Mouse (Mus musculus) brain, adult 2 months (tissue): ENCODE measurements at regions not wholly inside any gene's neighbourhood (a gene's known extent, or its start where the extent isn't known, plus 50 kb on each side); places are given as distances from the start of the nearest gene placed in this dataset.
"Not testable (repeated sequence)": the region's sequence is repeated elsewhere in the genome, so short reads cannot be mapped to it uniquely, and the experiment has no call there.

Experiments
- DNase-seq: peaks from one replicate; pipeline ENCODE4 v3.0.0; 2011; ENCODE audit warnings: low read depth, low spot score

DNA sequence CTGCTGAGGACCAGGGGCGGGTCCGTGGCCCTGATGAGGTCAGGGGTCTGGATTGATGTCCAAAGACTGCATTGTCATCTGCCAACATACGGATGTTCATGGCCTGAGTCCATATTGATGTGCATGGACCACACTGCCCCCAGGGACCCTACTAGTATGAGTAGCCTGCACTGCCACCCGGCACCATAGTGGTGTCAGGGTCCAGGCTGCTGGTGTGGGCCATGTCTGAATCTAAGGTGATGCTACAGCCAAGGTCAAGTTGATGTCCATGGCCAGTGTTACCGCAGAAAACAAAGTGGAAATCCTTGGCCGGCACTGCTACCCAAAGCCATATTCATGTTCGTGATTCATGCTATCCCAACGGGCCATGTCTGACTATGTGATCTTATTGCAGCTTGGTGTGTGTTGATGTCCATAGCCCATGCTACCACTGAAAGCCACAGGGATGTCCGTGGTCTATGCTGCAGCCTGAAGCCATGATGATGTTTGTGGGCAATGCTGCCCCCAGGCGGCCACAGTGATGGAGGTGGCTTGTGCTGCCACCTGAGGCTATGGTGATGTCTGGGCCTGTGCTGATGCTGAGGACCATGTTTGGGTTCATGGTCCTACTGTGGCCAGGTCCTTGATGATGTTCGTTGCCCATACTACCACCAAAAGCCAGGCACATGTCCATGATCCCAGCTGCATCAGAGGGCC, 130.5 kb downstream of the Iqub start:
- DNase-seq = peak; percentile 26

DNA sequence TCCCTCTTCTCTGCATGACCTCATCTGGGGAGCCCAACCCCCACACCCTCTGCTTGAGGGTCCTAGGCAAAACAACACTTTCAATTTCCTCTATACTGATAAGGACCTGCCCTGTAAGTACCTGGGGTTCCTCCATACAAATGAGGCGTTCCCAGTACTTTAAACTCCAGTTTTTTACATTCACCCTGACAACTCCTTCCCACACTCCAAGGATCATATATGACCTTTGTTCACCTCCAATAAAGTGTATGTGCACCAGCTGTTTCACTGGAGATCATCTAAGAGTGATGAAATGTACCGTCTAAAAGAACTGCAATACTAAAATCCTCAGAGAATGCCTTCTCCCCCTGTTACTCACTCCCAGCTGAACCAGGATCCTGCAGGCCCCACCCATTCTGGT, 135.0 kb downstream of the Iqub start:
- no peak for DNase-seq

DNA sequence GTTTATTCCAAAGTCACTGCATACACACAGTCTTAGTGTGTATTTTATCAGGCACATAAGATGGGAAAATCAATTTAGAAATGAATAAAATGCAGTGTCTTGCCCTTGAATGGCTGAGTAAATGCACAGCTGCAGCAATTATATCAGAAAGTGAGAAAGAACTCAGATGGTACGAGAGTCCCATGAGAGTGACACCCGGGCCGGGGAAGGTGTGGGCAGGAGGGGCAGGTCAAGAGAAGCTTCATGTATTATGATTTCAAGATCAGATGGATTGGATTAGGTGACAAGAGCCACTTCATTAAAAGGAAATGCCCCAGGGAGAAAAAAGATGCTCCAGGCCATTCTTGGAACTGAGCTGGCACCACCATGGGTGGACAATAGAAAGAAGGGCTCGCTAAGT, 138.1 kb downstream of the Iqub start:
- DNase-seq = no peak

DNA sequence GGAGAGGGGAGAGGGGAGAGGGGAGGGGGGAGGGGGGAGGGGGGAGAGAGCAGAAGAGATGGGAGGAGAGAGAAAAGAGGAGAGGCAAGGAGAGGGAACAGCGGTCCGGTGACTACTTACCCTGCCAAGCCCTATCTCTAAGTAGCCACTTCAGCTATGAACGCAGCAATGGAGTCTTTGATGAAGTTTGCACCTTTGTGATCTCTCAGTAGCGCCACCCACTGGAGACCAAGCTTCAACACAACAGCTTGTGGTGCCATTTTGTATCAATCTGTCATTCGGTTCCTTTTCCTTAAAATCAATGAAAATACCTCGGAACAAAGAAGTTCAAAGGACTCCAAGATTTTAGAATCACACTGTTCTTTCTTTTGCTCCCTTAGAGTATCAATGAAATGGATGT, 141.7 kb downstream of the Iqub start:
- no peak for DNase-seq

DNA sequence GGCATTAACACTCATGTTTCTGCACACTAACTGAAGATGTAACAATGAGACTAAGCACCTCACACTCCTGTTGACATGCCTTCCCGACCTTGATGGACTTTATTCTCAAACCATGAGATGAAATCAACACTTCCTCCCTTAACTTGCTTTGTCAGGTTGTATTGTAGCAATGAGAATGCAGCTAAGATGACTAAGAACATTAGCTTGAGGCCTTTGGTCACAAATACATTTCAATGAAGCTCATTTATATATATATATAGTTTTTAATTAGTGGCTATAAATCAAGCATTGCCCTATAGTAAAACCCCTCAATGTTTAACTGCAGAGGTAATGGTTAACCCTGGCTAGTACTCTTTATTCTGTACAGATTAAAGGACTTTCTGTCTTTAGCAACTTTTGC, 143.2 kb downstream of the Iqub start:
- DNase-seq = no peak

DNA sequence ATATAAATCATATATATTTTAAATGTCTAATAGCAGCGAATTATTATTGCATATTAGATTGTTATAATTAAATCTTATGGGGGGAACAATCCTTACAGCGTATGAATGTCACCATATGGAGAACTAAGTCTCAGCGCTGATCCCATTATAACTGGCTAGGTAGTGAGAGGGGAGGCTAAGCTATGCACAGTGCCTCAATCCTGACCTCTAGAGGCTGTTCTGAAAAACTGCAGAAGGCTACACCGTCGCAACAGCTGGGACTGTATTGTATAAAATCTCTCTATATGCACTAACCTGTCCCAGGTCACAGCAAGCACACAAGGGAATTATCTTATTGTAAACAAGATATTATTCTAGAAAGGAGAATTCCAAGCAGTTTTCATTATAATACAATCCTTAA, 164.0 kb downstream of the Iqub start:
- peak; percentile 89 for DNase-seq

DNA sequence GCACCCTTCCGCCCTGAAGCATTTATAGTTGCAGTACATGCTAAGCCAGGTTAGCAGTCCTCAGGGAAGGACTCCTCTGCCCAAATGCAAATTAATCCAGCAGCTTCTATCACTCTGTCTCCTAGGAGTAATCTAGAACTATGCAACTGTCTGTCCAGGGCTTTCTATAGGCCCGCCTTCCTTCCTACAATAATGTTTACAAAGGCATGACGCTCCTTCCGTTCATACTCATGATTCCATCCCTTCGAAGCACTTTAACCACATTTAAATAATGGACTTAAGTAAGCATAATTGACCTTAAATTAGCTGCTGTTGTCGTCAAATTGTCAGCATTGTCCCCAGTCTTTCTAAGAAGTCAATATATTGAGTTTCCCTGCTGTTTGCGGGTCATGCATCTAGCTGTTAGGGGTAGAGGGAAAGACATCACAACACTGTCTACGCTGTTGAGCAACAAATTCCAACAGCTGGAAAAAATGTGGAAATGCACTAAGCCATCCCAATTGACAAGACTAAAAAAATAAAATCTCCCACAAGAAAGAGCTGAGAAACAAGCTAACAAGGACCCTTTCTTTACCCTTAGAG, 166.3 kb downstream of the Iqub start:
- no peak for DNase-seq

DNA sequence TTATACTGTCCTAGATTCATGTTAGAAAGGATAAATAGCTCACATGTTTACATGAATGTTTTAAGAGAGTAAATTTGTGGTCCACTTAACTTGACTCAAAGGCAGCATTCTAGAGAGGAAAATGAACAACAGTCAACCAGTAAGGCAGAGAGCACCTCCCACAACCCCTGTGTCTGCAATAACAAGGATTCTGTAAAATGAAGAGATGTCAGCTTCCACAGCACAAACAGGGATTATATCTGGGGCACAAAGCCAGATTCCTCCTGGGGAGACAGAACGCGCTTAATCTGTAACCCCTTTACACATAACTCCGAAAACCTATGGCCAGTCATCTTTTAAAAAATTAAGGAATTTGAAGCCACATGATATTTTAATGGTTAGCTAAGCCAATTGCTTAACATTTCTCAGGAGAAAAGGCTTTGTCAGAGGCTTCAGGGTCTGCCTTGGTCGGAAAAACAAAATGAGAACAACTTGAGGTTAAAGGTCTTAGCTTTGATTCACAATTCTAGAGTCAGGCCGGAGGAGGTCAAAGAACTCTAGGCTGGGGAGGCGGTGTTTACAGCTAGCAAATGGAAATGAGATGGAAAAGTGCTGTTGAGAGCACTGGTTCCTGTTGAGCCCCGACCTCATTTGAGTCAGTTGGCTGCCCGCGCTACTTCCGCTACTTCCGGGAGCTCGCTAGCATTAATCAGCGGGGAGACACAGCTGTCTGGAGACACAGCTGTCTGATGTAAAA, 167.0 kb downstream of the Iqub start:
- peak; percentile 17 for DNase-seq

DNA sequence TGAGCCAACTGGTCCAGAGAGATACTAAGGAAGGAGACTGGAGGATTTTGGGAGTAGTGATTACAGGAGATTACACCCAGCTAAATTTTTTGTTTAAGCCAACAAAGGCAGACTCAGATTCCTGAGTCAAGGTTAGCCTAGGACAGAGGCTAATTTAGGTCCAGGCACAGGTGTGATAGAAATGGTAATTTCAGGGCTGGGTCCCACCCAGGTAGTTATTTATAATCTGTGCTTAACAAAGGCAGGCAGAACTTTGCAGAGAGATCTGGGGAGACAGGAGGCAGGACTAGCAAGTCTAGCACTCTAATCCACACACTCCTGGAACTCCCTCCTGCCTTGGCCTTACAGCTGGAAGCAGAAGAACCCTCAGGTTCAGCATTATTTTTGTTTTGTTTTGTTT, 172.4 kb downstream of the Iqub start:
- no peak for DNase-seq

DNA sequence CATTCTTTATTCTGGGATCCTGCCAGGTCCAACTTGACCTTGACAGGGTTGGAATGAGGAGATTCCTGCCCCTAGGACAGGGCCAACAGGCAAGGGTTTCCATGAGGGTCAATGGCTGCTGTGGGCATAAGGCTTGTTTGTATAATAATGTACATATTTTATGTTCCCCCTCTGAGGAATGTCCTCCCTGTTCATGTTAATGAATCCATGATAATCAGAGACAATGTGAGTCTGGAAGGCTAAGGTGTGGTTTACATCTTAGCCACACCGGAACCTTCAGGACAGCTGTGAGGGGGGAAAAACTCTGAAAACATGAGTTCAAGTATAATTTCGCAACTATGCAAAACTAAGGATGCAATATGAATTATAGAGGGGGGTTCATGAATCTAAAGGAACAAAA, 172.8 kb downstream of the Iqub start:
- no peak for DNase-seq

DNA sequence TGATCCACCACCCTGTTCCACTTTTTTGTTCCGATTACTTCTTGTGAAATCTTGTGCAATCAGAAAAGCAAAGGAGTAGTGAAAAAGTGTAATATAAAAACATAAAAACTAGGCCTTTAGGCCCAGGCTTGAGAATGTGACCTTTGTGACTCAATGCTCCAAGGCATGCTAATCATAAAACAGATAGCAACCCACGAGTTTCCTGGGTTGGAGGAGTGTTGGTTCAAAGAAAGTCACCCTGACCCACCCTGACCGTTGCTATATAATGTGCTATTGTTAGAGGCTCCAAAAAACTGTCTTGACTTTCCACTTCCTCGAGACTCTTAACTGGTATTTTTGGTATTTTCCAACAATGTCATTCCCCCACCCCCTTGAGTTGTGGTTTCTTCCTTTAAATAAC, 172.2 kb upstream of the Slc13a1 start:
- not testable (repeated sequence) for DNase-seq

DNA sequence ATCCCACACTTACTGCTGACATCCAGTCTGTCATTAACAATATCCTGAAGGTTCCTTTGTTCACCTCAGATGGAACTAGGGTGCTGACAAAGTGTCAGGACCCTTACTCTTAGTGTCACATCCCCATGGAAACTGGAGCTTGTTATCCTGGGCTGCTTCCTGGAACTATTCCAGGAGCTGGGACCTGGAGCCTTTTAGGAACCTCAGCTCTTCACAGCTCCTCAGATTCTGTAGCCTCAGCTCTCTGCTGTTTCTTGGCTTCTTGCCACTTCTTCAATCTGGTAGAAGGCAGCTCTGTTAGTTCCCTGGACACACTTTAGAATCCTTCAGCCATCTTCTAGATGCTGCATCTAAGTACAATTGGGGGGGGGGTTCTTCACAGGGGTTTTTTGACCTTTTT, 157.3 kb upstream of the Slc13a1 start:
- DNase-seq = peak; percentile 90

DNA sequence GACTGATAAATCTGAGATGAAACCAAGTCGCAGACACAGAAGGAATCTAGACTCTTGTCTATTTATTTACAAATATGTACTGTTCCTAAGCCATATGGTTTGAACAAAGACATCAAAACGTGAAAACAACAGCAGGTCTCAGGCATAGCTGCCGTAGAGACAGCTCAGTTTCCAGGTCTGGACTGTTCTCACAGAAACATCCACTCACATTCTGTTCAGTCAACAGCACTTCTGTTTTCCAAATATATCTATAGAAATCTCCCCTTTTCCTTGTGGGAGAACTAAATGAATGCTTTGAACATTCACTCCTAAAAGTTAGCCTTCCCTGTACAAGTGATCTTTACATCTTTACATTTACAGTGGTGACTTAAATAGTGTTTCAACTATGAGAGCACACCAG, 156.8 kb upstream of the Slc13a1 start:
- peak; percentile 77 for DNase-seq

DNA sequence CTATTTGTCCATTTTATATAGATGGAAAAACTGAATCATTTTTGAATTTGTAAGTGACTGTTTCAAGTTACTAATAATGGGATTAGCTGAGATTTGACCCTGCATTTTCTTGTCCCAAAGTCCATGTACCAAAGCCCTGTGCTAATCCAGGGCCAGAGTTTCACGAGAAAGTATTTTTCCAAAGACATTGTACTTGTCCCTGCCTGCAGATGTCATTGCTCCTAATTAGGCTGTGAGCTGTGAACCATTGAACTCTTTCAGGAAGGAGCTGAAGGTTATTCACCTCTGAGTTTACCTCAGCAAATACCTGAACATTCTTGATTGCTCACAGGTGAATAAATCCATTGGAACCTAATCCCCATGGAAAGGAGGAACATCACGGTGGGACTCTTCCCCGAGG, 154.5 kb upstream of the Slc13a1 start:
- no peak for DNase-seq

DNA sequence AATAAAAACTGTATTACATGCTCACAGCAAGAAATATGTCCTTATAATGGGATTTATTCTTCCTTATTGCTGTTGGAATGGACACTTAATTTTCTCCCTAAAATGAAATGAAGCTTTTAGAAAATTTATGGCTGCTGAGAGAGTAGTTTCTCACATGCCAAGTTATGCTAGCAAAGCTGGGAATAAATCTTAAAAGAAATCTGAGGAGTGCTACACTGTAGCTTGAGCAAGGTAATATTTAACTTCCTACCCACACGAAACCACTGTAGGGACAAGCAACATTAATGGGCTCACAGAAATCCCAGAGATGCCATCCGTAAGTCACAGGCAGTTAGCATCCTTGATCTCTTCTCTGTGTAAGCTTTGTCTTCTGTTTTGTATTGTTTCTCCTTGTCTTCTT, 151.0 kb upstream of the Slc13a1 start:
- no peak for DNase-seq

DNA sequence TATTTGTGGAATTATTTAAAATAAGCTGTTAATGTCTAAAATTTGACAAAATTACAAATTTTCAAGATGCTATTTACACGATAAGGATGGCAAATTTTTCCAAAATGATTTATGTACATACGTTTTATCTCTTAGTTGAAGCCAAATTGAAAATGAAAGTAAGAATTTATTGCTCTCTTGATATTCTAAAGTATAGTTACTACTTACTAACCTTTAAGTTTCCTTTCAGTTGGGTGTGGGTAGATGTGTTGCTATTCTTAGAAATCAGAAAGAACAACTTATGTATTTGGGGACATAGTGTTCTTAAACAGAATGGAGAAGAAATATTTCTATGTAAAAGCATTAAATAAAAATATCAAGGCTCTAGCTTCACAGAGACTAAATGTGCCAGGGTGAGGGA, 142.8 kb upstream of the Slc13a1 start:
- DNase-seq = peak; percentile 12

DNA sequence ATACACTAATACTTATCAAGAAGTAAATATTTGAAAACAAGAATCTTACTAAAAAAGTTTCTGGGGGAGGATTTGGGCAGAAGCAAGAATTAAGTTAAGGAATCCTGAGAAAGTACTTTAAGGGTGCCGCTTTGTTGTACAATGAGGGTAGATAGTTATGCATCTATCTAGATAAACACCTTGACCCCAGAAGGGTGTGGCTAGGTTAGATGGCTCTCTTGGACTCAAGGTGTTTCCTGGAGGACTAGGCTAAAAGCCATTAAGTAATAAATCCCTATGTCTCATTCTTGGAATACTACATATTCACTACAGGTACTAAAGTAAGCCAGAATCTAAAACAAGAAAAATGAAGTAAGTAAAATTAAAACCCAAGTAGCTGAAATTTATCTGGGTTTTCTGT, 141.9 kb upstream of the Slc13a1 start:
- DNase-seq = no peak

DNA sequence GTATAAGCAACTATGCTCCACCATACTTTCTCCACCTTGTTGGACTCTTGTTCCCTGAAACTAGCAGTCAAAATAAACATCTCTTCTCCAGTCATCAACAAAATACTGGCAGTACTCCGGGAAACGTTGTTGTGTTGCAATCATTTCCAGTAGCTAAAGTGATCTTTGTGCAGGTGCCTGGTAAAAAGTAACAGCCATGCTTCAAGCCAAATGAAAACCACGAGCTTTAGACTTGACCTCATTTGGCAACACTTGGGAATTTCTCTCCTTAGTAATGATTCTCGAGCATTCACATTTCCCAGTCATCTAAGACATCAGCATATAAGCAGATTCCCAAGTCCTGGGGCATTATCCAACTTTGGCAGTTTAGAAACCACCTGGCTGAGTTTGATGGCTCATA, 133.8 kb upstream of the Slc13a1 start:
- DNase-seq = no peak

DNA sequence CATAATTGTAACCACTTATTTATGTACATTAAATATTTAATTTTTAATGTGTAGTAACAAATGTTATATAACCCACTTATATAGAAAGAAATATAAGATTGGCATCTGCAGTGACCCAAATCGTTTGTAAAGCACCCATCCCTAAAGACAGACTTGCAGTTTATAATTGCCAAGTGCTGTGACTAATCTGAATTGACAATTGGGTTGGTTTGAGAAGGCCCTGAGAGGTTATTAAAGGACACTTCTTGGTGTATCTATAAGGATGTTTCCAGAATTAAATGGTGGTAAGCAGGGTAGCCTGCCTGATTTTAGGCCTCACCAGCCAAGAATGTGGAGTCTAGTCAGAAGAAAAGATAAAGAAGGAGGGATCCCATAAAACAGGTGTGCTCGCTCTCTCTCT, 133.3 kb upstream of the Slc13a1 start:
- no peak for DNase-seq

DNA sequence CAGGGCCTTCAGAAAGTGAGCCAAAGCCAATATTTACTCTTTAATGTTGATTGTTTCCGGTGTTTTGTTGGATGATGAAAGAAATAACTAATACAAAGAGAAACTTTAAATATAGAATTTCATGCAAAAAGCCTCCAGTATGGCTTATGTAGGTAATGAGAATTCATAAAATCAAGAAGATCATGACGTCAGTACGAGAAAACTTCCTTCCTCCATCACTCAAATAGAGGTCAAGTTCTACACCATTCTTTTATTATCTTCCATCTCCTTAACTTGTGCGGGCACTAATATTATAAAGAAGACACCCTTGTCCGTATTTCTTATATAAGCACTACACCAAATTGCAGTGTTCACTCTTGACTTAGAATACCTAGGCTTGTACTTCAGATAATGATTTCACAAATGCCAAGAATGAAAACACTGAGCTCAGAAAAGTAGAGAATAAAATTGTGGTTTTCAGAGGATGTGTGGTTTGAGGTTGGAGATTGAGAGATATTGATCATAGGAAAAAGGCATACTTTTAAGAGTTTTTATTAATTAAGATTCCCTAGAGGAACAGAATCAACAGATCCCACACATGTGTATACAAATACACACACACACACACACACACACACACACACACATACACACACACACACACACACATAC, 130.8 kb upstream of the Slc13a1 start:
- no peak for DNase-seq

DNA sequence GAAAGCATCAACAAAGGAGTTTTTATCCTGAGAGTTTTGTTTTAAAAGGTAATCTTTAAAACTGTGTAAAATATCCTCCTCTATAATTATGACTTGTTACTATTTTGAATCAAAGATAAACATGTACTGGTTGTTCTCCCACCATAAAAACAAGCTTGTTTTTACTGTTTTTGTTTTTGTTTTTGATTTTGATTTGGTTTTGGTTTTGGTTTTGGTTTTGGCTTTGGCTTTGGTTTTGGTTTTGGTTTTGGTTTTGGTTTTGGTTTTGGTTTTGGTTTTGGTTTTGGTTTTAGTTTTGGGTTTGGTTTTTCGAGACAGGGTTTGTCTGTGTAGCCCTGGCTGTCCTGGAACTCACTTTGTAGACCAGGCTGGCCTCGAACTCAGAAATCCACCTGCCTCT, 120.9 kb upstream of the Slc13a1 start:
- DNase-seq = not testable (repeated sequence)

DNA sequence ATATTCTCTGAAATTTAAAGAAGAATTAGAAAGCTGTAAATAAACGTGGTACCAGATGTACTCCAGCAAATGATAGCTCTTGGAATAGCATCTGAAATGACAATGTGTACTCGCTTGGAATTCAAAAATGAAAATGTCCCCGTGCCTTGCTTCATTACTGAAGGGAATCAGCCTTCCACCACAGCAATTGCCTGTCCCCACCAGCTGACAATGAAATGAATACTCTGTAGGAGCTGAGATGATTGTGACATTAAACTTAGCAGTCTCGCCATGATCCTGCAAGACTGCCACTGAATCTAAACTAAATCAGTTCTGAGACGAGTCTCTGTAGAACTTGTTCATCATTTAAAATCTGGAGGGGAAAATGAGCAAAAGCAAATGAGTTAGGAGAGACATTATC, 104.9 kb upstream of the Slc13a1 start:
- DNase-seq = peak; percentile 64

DNA sequence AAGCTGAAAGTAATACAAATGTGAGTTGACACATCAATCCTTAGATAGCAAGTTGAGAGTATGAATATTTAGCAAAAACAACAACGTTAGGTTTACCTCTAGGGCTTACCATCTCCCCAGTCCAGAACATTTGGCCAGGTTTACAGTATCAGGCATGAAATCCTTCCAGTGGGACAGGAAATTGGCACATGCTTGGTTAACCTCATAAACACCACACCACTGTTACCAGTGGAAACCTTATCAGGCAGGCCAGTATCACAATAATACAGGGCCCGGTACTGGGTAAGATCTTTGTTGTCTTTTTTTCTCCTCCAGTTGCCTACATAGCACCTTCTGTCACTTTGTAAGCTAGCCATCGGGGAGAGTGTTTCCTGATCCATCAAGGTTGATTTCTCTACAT, 101.7 kb upstream of the Slc13a1 start:
- no peak for DNase-seq
